Mouse (Mus musculus) WW6 (cell line): ENCODE results near the gene Gm28230.

Experiments
- DNase-seq: peaks from one replicate; pipeline ENCODE4 v3.0.0-alpha.2; 2013; ENCODE audit warnings: low read depth, low spot score

Gene Gm28230

GRCm38 (mm10) chr2:74763245-74763735 is 36.8 kb downstream of the Gm28230 start:
- no peak for DNase-seq

- DNase-seq = no peak
Observed at GRCm38 (mm10) chr2:74763976-74764375, 37.4 kb downstream of the Gm28230 start.

GRCm38 (mm10) chr2:74774359-74774758 is 47.8 kb downstream of the Gm28230 start:
- DNase-seq = no peak

- DNase-seq = no peak
Observed at GRCm38 (mm10) chr2:74777536-74778275, 51.2 kb downstream of the Gm28230 start.

GRCm38 (mm10) chr2:74781386-74781785 is 54.9 kb downstream of the Gm28230 start:
- DNase-seq = no peak

GRCm38 (mm10) chr2:74795531-74795930 is 69.0 kb downstream of the Gm28230 start:
- no peak for DNase-seq
